Mouse (Mus musculus): Measurements from ENCODE around the gene Dnase2a.
A peak's percentile ranks its signal among the peaks of the same experiment; 100 is the strongest.
"Not testable (repeated sequence)": the region's sequence is repeated elsewhere in the genome, so short reads cannot be mapped to it uniquely, and the experiment has no call there.

The Dnase2a gene

DNA sequence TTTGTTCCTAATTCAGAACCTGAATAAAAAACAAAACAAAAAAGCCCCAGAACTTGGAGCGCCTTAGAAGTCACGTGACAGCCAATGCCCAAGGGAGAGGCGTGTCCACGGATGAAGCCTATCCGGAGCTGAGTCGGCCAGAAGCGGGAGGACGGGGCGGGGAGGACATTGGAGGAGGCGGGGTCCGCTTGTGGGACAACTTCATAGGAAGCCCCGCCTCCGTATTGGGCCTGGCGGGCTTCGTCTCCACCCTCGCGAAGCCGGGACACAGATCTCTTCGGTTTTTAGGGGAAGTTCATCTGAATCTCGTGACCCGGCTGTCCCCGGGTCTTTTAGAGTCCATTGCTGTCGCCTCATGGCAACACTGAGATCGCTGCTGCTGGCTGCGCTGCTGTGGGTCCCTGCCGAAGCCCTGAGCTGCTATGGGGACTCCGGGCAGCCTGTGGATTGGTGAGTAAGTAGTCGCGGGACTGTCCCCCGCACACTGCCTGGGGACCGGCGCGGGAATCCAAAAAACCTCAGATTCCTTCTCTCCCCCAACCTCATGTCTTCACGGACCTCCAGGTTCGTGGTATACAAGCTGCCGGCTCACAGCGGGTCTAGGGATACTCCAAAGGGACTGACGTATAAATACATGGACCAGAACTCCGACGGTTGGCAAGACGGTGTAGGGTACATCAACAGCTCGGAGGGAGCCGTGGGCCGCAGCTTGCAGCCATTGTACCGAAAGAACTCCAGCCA is at the start of gene Dnase2a:
Dnase2a (plus strand) TSS at position 140 of the 741 bp plus-strand sequence.
- DNase-seq, result peak; percentile 94

DNA sequence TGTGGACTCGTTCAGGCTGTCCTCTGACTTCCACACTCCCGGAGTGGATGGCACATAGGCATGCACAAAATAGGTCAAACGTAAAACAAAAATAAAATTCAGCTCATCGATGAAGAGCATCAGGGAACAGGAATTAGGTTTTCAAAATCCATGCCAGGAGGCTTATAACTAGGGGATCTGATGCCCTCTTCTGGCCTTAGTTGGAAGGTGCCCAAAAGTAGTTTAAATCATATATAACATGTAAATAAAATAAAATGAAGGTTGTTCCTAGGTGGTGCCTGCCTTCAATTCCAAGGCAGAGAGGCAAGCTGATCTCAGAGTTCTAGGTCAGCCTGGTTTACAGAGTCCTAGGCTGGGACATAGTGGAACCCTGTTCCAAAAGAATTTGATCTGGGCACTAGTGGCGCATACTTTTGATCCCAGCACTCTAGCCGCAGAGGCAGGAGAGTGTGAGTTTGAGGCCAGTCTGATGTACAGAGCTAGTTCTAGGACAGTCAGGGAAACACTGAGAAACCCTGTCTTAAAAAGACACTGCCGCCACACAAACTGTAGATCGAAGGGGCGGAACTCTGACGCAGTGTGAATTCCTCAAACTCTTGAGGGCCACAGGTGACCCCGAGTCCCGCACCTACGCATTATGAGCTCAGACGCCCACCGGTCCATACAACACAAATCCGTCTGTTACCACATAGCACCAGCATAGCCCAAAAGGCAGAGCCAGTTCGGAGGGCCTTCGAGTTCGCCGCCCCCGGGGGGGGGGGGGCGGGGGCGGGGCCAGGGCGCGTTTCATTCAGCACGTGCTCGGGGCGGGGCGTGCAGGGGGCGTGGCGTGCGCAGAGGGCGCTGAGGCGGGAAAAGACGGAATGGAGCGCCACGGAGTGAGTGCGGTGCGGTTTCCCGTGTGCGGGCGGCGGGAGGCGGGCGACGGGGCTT is 36.7 kb upstream of the Dnase2a start, which contains the start of gene Syce2:
Syce2 (plus strand) TSS at position 736 of the 933 bp plus-strand sequence.
- DNase-seq, result peak; percentile 80

DNA sequence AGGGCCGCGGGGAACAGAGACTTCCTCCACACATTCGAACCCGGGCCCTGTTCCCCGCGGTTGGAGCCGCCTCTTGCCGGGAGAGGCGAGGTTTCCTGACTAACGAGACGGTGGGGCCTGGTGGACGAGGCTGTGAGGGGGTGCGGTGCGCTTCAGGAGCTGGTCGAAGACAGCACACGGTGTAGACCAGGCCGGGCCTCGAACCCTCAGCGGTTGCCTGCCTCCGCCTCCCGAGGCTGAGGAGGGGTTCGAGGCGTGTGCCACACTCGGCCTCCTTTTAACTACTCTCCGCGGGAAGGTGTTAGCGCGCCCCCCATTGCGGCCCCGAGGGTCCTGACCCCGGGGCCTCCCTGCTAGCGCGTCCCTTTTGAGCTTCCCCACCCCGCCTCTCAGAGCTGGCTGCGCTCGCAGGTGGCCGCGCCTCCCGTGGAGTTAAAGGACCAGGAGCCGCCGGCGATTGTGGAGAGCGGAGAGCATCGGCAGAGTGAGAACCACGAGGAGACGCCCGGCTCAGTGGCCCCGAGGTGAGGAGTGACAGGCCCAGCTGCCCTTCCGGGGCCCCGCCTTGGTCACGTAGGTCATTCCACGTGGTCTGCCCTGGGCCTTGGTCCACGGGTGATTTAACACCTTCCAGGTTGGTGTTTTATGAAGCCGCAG is 35.9 kb upstream of the Dnase2a start:
- DNase-seq, result peak; percentile 64

DNA sequence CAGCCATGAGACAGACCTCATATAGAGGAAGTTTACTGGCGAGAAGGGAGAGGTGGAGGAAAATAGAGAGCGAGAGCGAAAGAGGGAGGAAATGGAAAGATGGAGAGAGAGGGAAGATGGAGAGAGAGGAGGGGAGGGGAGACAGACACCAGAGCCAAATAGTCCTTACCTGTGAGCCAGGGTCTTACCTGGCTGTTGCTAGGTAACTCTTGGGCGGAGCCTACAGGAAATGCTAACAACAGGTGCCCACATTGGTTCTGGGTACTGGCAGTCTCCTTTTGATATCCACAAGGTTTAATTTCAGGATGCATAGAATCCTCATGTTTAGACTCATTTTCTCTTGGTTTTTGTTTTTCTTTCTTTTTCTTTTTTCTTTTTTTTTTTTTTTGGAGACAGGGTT is 35.3 kb upstream of the Dnase2a start:
- DNase-seq, result no peak

DNA sequence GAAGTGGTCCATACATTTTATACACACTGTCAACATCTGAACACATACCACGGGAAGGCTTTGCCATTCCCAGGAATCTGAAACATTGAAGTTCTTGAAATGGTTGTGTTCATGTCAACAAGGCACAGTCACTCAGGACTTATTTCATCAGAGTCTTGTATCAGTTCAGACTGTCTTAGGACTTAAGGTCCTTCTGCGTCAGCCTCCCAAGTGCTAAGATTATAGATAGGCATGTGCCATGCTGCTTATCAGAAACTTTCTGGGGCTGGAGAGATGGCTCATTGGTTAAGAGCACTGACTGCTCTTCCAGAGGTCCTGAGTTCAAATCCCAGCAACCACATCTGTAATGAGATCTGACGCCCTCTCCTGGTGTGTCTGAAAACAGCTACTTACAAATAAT is 34.0 kb upstream of the Dnase2a start:
- DNase-seq, result no peak

DNA sequence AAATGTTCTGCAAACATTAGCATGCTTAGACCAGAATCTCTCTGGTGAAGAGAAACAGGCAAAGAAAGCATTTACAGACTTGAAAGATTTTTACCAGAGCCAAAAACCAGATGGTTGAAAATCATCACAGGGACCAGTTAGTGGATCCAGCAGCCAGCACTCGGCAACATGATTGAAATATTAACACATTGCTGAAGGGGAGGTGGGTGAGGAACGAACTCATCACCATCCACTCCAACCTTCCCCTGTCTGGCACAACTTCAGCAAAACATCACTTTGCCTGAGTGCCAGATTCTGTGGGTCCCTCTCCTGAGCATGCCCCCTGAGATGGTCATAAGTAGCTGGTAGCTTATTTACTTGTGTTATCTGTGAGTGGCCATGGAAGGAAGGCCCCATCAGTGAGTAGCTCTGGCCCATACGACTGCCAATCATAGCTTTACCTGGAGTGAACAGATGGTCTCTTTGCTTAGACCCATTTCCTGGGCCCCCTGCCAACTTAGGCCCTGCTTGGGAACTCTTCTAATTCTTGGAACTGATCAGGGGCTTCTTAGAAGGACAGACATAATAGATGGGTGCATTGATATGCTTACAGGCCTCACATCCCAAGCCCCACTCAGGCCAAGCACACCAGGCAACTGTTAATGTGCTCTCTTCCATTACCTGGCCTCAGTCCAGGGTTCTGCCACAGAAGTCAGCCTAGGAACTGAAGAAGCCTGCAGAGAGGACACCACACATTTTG is 30.9 kb upstream of the Dnase2a start:
- DNase-seq, result no peak

DNA sequence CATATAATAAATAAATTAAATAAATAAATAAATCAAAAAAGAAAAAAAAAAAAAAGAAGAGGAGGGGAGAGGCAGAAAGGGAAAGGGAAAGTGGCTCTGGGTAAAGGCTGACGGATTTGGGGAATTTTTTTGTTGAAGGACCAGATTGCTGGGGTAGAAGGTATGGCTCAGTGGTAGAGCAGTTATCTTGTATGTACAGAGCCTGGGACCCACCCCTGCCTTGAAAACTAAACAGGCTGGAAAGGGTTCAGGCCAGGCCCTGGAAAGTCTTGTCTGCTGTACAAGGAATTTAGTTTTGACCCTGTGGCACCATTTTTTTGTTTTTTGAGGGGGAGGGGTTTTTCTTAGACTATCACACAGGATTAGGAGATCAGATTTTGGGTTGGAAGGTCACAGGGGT is 29.4 kb upstream of the Dnase2a start:
- DNase-seq, result no peak

DNA sequence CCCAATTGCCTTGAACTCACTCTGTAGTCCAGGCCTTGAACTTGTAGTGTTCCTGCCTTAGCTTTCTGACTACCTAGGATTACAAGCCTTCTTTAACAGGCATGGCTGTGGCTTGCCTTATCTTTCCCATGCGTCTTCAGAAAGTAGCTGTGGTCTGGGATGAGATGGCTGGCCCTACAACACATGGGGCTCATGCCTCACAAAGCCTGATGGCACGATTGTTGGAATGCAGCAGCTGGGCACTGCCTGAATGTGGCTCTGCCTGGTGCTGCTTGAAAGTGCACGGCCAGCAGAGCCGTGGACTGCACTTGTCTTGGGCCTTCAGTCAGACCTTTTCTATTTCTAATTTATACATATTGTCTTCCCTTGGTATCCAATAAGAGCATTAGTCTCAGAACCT is 23.6 kb upstream of the Dnase2a start:
- no peak for DNase-seq

DNA sequence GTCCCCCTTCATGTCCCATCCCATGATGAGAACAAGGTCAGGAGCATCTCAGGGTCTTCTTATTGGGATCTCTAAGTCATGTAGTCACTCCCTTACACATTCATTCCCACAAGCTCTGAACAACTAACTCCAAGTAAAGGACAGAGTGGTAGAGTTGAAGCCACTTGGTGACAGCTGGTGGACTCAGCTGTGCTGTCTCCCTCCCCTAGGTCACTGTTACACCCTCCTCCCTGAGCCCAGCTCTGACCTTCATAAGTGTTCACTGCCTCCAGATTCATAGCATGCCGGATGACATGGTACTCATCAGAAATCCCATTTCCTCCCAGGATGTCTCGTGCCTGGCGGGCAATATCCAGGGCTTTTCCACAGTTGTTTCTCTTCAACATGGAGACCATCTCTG is 20.1 kb upstream of the Dnase2a start:
- DNase-seq, result no peak

DNA sequence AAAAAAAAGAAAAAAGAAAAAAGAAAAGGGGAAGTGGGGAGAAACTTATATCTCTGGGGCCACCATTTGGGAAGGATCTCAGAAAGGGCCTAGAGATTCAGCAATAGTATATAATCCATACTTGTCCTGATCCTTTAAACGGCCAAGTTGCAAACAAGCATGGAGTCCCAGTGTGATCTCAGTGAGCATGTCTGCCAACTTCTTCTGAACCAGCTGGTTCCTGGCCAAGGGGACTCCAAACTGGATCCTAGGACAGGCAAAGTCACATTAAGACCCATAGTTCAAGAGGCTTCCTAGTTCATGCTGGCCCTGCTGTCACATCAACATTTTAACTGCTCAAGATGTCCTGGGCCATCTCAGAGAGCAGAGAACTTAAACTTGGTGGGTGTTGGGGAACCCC is 19.2 kb upstream of the Dnase2a start:
- no peak for DNase-seq

DNA sequence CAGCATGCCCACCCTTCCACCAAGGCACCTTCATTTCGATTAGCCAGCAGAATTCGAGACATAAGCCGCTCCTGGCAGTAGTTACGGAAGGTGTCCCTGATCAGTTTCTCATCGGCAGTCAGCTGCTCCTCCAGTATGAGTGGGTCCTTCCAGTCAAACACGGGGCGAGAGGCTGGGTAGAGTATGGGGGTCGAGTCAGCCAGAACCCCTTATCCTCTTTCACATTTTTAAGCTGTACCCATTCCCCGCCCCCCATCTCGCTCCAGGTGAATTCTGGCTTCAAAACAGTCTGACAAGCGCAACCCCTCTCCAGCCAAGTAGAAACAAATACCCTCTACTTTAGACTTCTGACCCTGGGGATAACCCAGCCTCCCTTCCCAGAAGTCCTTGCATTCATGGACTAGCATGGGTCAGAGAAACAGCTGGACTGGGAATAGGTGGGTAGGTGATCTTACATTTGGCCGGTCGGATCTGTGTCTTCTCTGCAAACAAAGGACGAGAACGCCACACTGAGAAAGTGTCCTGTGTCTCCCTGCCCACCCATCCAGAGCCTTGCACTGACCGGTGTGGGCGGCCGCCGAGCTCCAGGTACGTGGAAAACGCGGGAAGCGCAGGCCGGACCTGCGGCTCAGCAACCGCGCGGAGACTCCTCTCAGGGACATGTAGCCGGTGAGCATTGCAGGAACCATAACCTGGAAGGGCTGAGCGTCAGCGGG is 15.2 kb upstream of the Dnase2a start:
- no peak for DNase-seq

DNA sequence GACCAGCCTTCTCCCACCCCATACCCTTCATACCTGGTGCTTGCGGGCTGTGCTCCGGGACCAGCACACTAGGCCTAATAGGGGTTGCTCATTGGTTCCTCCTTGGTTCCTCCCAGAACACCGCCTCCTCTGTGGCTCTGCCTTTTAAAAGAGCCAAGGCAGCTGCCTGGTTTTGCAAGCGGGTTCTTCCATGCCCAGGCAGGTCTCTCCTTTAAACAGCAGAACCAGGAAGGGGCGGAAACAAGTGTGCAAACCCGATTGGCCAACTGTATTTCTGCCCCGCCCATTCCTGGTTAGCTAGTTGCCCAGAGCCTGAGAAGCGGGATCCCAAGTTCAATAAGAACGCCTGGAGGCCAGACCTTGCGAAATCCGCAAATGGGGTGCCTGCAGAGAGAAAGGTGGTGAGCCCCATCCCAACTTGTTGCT is 14.6 kb upstream of the Dnase2a start, which contains the start of gene Gcdh:
Gcdh (minus strand) TSS at position 213 of the 426 bp plus-strand sequence.
- peak; percentile 97 for DNase-seq

DNA sequence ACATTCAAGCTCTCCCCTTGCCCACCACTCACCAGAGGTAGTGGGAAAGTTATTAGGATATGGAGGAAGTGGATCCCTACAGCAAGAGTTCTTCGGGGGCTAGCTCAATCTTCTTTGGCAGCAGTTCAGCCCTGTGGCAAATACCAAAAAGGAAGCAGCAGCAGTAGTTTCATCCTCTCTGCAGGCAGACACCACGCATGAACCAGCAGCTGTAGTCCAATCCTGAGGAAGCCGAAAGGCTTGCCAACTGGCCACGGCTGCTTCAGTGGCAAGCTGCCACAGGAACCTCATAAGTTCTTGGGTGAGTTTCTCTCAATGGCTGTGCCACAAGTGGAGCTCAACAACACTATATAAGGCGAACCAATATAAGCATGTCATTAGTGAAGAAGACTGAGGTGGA is 12.4 kb upstream of the Dnase2a start:
- no peak for DNase-seq

DNA sequence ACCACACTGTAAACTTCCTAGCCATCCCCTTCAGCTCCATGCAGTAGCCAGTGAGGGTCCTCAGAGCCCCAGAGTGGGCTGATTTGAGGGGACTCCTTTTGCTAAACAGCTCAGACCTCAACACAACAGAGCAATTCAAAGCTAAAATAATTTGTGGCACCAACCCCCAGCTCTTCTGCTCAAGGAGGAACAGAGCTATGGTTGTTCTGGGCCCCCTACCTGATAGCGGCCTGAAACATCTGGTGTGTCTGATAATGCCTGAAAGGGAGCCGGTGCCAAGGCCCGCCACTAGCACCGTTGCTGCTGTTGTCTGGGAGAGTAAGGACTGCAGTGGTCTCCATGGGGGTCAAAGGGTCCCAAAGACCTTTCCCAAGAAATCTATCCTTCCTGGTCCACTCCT is 7.3 kb upstream of the Dnase2a start:
- DNase-seq, result no peak

DNA sequence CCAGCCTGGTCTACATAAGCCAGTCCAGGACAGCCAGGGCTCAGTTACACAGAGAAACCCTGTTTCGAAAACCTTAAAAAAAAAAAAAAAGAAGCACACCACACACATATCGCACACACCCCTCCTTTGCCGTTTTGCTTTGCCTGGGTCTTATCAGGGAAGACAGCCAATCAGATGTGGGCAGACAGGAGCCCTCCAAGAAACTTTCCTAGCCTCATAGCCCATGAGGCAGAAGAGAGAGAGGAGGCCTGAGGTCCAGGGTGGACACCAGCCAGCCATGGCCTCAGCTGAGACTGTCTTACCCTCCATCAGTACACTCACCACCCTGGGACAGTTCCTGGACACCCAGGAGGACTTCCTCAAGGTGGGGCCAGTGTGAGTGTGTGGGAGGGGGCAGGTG is 6.6 kb upstream of the Dnase2a start, which contains the start of gene Klf1:
Klf1 (plus strand) TSS at position 177 of the 400 bp plus-strand sequence.
- DNase-seq, result no peak

DNA sequence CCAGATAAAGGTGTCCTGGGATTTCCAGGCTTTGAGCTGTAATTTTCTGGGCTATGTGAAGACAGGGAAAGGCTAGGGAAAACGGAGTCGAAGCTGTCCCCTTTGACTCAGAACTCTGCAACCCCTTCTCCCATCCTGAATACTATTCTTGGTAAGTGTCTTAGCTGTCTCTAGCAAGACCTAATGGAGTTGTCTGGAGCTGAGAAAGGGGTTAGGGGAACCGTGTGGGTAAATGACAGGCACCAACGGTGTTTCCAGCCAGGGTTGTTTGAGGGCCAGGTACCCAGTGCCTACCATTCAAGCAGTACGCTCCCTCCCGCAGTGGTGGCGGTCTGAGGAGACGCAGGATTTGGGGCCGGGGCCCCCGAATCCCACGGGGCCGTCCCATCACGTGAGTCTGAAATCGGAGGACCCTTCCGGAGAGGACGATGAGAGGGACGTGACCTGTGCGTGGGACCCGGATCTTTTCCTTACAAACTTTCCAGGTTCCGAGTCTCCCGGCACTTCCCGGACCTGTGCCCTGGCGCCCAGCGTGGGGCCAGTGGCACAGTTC is 5.9 kb upstream of the Dnase2a start:
- DNase-seq, result no peak

DNA sequence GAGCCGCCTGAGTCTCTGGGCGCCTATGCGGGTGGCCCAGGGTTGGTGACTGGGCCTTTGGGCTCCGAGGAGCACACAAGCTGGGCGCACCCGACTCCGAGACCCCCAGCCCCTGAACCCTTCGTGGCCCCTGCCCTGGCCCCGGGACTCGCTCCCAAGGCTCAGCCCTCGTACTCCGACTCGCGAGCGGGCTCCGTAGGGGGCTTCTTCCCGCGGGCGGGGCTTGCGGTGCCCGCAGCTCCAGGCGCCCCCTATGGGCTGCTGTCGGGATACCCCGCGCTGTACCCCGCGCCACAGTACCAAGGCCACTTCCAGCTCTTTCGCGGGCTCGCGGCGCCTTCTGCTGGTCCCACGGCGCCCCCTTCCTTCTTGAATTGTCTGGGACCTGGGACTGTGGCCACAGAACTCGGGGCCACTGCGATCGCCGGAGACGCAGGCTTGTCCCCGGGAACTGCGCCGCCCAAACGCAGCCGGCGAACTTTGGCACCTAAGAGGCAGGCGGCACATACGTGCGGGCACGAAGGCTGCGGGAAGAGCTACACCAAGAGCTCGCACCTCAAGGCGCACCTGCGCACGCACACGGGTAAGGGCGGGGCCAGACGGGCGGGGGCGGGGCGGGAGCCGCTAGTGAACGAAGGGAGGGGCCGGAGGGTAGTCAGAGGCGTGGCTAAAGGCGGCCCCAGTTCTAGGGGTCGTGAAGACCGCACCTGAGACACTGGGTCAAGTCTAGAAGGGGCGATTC is 5.3 kb upstream of the Dnase2a start:
- peak; percentile 93 for DNase-seq

DNA sequence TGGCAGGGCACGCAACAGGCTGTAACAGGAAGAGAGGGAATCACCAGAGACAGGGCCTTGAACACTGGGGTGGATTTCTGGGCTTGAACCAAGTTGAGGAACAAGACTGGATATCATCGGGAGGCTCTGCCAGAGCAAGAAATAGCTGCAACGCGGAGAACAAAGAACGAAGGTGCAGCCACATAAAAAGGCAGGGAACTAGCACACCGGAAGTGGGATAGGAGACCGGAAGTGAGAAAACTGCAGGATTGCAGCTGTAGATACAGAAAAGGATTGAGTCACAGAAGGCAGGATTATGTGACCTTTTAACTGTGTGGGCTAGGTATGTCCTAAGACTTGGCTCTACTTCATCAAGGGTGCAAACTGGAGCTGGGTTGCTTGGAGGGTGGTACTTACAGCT is 4.0 kb upstream of the Dnase2a start:
- DNase-seq, result no peak

DNA sequence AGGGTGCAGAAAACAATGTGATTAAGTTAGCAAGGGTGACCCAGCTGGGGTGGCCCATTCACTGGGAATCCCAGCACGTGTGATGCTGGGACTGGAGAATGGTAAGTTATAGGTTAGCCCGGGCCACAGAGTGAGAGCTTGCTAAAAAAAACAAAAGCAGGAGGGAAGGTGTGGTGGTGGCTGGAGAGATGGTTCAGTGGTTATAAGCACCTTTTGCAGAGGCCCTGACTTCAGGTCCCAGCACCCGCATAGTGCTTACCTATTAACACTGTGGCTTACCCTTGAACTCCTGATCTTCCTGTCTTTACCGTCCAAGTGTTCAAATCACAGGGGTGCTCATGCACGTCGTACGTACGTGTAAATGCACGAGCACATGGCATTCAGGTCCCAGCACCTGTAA is 1.3 kb upstream of the Dnase2a start:
- no peak for DNase-seq

DNA sequence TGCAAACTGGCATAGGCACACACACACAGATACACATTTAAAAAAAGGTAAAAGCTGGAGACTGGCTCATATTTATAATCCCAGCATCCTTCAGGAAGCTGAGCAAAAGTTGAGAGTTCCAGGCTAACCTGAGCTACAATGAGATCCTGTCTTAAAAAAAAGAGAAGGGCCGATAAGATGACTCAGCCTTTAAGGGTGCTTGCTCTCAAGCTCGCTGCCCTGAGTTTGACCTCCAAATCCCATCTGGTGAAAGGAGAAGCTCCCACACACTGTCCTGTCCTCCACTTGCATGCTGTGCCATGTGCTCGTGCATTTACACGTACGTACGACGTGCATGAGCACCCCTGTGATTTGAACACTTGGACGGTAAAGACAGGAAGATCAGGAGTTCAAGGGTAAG is 867 bp upstream of the Dnase2a start:
- DNase-seq, result no peak

DNA sequence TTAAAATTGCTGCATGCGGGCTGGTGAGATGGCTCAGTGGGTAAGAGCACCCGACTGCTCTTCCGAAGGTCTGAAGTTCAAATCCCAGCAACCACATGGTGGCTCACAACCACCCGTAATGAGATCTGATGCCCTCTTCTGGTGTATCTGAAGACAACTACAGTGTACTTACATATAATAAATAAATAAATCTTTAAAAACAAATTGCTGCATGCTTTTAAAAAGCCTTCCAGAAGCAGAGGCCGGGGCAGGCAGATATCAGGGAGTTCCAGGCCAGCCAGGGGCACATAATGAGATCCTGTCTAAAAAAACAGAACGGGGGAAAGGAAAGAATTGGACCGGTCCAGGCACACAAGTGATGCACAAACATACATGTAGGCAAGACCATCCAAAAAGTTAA is 381 bp upstream of the Dnase2a start:
- not testable (repeated sequence) for DNase-seq
